Mouse (Mus musculus) granulocyte monocyte progenitor cell, adult 5-6 weeks (primary cell): ENCODE measurements at regions not wholly inside any gene's neighbourhood (a gene's known extent, or its start where the extent isn't known, plus 50 kb on each side); places are given as distances from the start of the nearest gene placed in this dataset.

Source experiments
- ATAC-seq: replicated peaks from 2 replicates; pipeline ENCODE4 v1.8.0; 2016; ENCODE audit warnings: mild to moderate bottlenecking, moderate TSS enrichment, inconsistent platforms; ENCODE audit not compliant: poor library complexity, severe bottlenecking

- ATAC-seq, result no peak
These were observed 100.6 kb upstream of the Irf2bp2 start for GRCm38 (mm10) chr8:126694370-126694769.

DNA sequence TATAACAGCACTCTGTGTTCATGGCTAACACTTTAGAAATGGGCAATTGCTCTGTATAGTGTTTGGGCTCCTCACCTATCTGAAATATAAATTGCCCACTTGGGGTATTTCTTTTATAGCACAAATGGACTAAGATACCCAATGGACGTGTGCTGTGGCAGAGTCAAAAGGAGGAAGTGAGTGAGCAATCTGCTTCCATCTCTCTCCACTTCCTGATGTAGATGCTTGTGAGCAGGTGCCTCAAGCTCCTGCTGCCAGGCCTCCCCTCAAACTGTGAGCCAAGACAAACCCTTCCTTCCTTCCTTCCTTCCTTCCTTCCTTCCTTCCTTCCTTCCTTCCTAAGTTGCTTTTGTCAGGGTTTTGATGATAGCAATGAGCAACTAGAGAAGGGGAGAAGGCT, 99.9 kb upstream of the Irf2bp2 start:
- ATAC-seq, result peak; percentile 67

- no peak for ATAC-seq
These were observed 98.9 kb upstream of the Irf2bp2 start for GRCm38 (mm10) chr8:126692711-126693110.

- no peak for ATAC-seq
These were observed 98.5 kb upstream of the Irf2bp2 start for GRCm38 (mm10) chr8:126692263-126692662.

- ATAC-seq, result no peak
These were observed 94.7 kb upstream of the Irf2bp2 start for GRCm38 (mm10) chr8:126688450-126688849.

GRCm38 (mm10) chr8:126688014-126688413, 94.2 kb upstream of the Irf2bp2 start:
- peak; percentile 59 for ATAC-seq

- ATAC-seq, result no peak
These were observed 93.0 kb upstream of the Irf2bp2 start for GRCm38 (mm10) chr8:126686827-126687226.

GRCm38 (mm10) chr8:126685365-126685764, 91.6 kb upstream of the Irf2bp2 start:
- no peak for ATAC-seq

- ATAC-seq, result peak; percentile 85
These were observed 90.2 kb upstream of the Irf2bp2 start for GRCm38 (mm10) chr8:126683950-126684349.

DNA sequence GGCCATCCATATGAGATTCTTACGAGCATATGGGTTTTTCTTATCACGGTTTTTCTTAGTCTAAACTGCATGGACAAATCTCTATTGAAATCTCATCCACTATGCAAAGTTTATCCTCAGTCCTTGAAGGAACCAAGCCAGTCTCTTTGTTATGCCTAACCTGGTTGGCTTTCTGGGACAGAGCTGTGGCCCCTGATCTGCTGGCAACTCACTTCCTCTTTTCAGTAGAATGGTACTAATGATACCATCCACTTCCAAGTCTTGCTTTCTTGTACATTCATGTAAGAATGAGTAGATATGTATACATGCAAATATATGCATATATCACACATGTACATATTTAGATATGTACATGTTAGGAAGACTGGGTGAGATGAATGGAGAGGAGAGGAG, 89.8 kb upstream of the Irf2bp2 start:
- peak; percentile 57 for ATAC-seq

- ATAC-seq, result 0 out of 2 replicates have a peak, but pooled peaks have one; percentile 11
These were observed 89.2 kb upstream of the Irf2bp2 start for GRCm38 (mm10) chr8:126682817-126683554.

GRCm38 (mm10) chr8:126681948-126682651, 88.3 kb upstream of the Irf2bp2 start:
- no peak for ATAC-seq

GRCm38 (mm10) chr8:126678004-126678751, 84.4 kb upstream of the Irf2bp2 start:
- ATAC-seq, result no peak

GRCm38 (mm10) chr8:126675153-126675552, 81.4 kb upstream of the Irf2bp2 start:
- ATAC-seq, result no peak

DNA sequence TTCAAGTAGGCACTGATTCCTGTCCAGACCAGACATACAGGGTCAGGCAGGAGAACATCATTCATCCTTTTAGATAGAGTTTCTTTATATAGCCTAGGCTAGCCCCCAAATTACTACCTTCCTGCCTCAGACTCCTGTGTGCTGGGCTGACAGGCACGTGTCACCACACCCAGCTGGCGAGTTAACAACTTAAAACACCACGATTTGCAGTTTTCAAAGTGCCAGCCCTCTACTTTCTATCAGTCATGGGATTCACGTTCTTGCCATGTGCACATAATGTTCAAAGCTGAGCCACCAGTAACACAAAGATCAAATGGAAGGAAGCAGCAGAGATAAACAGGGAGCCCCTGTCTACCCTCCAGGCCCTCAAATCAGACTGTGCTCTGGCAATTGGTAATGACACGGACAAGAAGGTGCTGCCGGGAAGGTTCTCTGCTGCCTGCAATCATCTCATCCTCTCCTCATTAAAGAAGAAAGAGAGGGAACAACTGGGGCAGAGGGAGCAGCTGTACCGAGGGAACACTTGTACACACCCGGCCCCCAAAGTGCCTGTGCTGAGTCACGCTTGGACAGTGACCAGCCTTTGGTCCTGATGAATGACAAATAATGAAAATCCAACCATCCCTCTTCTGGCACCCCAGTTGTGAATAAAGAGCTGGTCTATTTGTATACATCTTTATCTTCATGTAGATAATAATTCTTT, 79.4 kb upstream of the Irf2bp2 start:
- ATAC-seq, result no peak

- no peak for ATAC-seq
These were observed 77.8 kb upstream of the Irf2bp2 start for GRCm38 (mm10) chr8:126671594-126671993.

- ATAC-seq, result no peak
These were observed 76.1 kb upstream of the Irf2bp2 start for GRCm38 (mm10) chr8:126669919-126670318.

- ATAC-seq, result no peak
These were observed 75.4 kb upstream of the Irf2bp2 start for GRCm38 (mm10) chr8:126669154-126669553.

GRCm38 (mm10) chr8:126668657-126669025, 74.9 kb upstream of the Irf2bp2 start:
- no peak for ATAC-seq
